Mouse (Mus musculus): Measurements from ENCODE around the gene Enc1. TPM values are rescaled to one million over a fixed set of nuclear protein-coding genes. Genes with fewer than 3 reads are reported as not detected.

Gene Enc1
- polyA plus RNA-seq, 1 experiment, result 0.01 TPM

- no peak for TF ChIP-seq TAL1 (IDR thresholded peaks at IDR 0.05; ENCODE audit: low read length)
- no peaks in the 10 kb centered on the region for H3K36me3 ChIP-seq (ENCODE audit: control insufficient read depth)
- H3K4me1 ChIP-seq (ENCODE audit: control insufficient read depth), result peaks cover 17% of the 10 kb centered on the region
- H3K4me3 ChIP-seq (replicated peaks), result peak overlapping the region; percentile 54
- no peaks in the 10 kb centered on the region for H3K9me3 ChIP-seq (ENCODE audit: control insufficient read depth, low read length)
- no peaks in the 10 kb centered on the region; the same call in 1 of the 2 replicates for H3K27me3 ChIP-seq (ENCODE audit: control insufficient read depth)
These were observed 35.7 kb upstream of the Enc1 start for GRCm38 (mm10) chr13:97205052-97205701.

- Histone ChIP-seq H3K4me3 (replicated peaks) (no peak overlapping the region), H3K4me1 (ENCODE audit: control insufficient read depth) (peaks cover 17% of the 10 kb centered on the region), H3K9me3 (ENCODE audit: control insufficient read depth, low read length) (no peaks in the 10 kb centered on the region), H3K36me3 (ENCODE audit: control insufficient read depth) (no peaks in the 10 kb centered on the region), H3K27me3 (ENCODE audit: control insufficient read depth) (no peaks in the 10 kb centered on the region; the same call in 1 of the 2 replicates)
- TF ChIP-seq TAL1 (IDR thresholded peaks at IDR 0.05; ENCODE audit: low read length) (no peak), GATA1 (IDR thresholded peaks at IDR 0.05; ENCODE audit: low read length) (no peak)
These were observed 34.9 kb upstream of the Enc1 start for GRCm38 (mm10) chr13:97206046-97206445.

- TF ChIP-seq GATA1 (IDR thresholded peaks at IDR 0.05; ENCODE audit: low read length) (no peak), TAL1 (IDR thresholded peaks at IDR 0.05; ENCODE audit: low read length) (no peak)
- no peaks in the 10 kb centered on the region for H3K36me3 ChIP-seq (ENCODE audit: control insufficient read depth)
- no peaks in the 10 kb centered on the region for H3K9me3 ChIP-seq (ENCODE audit: control insufficient read depth, low read length)
- H3K27me3 ChIP-seq (ENCODE audit: control insufficient read depth), result no peaks in the 10 kb centered on the region; the same call in 1 of the 2 replicates
- peaks cover 17% of the 10 kb centered on the region for H3K4me1 ChIP-seq (ENCODE audit: control insufficient read depth)
- H3K4me3 ChIP-seq (replicated peaks), result no peak overlapping the region
These were observed 33.3 kb upstream of the Enc1 start for GRCm38 (mm10) chr13:97207472-97208111.

DNA sequence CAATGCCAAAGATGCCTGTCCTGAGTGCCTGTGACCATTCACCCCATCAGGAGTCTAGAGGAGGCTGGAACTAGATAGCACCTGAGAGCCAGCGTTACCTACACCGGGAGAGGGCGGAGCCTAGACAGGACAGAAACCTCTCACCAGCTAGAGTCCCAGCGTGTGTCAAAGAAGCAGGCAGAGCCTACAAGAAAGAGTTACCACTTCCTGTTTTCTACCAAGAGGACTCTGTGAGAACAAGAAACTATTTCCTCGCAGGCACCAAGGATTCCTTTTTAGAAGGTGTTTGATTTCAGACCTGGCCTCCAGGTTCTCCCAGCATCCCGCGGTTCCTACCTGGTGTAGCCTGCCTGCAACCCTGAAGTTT, 32.8 kb upstream of the Enc1 start:
- H3K4me3 ChIP-seq (replicated peaks), result no peak overlapping the region
- no peaks in the 10 kb centered on the region for H3K9me3 ChIP-seq (ENCODE audit: control insufficient read depth, low read length)
- peaks cover 17% of the 10 kb centered on the region for H3K4me1 ChIP-seq (ENCODE audit: control insufficient read depth)
- TF ChIP-seq TAL1 (IDR thresholded peaks at IDR 0.05; ENCODE audit: low read length), result no peak
- TF ChIP-seq GATA1 (IDR thresholded peaks at IDR 0.05; ENCODE audit: low read length), result no peak
- H3K27me3 ChIP-seq (ENCODE audit: control insufficient read depth), result no peaks in the 10 kb centered on the region; the same call in 1 of the 2 replicates
- no peaks in the 10 kb centered on the region for H3K36me3 ChIP-seq (ENCODE audit: control insufficient read depth)

DNA sequence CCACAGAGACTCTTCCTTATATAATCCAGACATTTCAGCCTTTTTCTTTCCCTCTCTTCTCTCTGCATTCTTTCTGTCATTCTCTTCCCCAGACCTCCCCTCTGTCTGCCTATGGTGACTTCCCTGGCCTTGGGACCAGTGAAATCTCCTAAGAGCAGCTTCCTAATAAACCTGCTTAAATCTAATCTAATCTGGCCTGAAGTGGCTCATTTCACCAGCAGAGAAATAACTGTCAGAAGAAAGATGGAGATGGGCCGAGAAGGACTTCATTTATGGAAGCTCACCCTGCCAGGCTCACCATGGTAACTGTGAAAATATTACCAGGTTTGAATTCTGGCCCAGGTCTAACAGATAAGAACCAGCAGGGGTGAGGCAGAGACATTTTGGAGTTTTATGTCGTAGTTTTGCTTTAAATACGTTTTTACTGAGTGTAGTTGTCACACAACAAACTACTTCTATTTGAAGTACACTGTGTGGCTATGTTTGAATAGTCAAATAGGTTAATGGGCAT, 32.4 kb upstream of the Enc1 start:
- Histone ChIP-seq H3K4me3 (replicated peaks) (no peak overlapping the region), H3K27me3 (ENCODE audit: control insufficient read depth) (no peaks in the 10 kb centered on the region; the same call in 1 of the 2 replicates), H3K36me3 (ENCODE audit: control insufficient read depth) (no peaks in the 10 kb centered on the region), H3K4me1 (ENCODE audit: control insufficient read depth) (peaks cover 17% of the 10 kb centered on the region), H3K9me3 (ENCODE audit: control insufficient read depth, low read length) (no peaks in the 10 kb centered on the region)
- TF ChIP-seq TAL1 (IDR thresholded peaks at IDR 0.05; ENCODE audit: low read length) (no peak), GATA1 (IDR thresholded peaks at IDR 0.05; ENCODE audit: low read length) (no peak)

- Histone ChIP-seq H3K9me3 (ENCODE audit: control insufficient read depth, low read length) (no peaks in the 10 kb centered on the region), H3K36me3 (ENCODE audit: control insufficient read depth) (no peaks in the 10 kb centered on the region), H3K4me1 (ENCODE audit: control insufficient read depth) (no peaks in the 10 kb centered on the region), H3K27me3 (ENCODE audit: control insufficient read depth) (no peaks in the 10 kb centered on the region), H3K4me3 (replicated peaks) (no peak overlapping the region)
- TF ChIP-seq GATA1 (IDR thresholded peaks at IDR 0.05; ENCODE audit: low read length) (no peak), TAL1 (IDR thresholded peaks at IDR 0.05; ENCODE audit: low read length) (no peak)
These were observed 26.2 kb upstream of the Enc1 start for GRCm38 (mm10) chr13:97214583-97215268.

DNA sequence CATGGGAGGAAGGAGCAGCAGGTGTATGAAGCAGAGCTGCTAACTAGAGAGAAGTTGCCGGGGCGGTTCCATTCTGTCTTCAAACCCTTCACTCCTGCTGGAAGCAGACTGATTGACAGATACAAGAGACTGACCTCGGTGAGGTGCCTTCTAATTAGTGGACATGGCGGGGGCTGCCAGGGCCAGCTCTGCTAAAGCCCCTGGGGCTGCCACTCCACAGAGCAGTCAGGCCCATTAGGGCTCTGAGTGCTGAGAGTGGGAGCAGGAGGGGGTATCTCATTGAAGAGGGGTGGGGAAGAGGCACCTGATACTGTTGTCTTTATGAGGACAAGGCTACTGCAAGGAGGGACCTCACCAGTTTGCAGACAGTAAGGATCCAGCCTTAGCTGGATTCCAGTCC, 25.3 kb upstream of the Enc1 start:
- no peak for TF ChIP-seq GATA1 (IDR thresholded peaks at IDR 0.05; ENCODE audit: low read length)
- TF ChIP-seq TAL1 (IDR thresholded peaks at IDR 0.05; ENCODE audit: low read length), result no peak
- Histone ChIP-seq H3K9me3 (ENCODE audit: control insufficient read depth, low read length) (no peaks in the 10 kb centered on the region), H3K4me1 (ENCODE audit: control insufficient read depth) (no peaks in the 10 kb centered on the region), H3K27me3 (ENCODE audit: control insufficient read depth) (no peaks in the 10 kb centered on the region), H3K4me3 (replicated peaks) (no peak overlapping the region), H3K36me3 (ENCODE audit: control insufficient read depth) (no peaks in the 10 kb centered on the region)

- H3K9me3 ChIP-seq (ENCODE audit: control insufficient read depth, low read length), result no peaks in the 10 kb centered on the region
- no peaks in the 10 kb centered on the region for H3K27me3 ChIP-seq (ENCODE audit: control insufficient read depth)
- no peaks in the 10 kb centered on the region for H3K36me3 ChIP-seq (ENCODE audit: control insufficient read depth)
- H3K4me1 ChIP-seq (ENCODE audit: control insufficient read depth), result no peaks in the 10 kb centered on the region
- H3K4me3 ChIP-seq (replicated peaks), result no peak overlapping the region
- TF ChIP-seq GATA1 (IDR thresholded peaks at IDR 0.05; ENCODE audit: low read length) (no peak), TAL1 (IDR thresholded peaks at IDR 0.05; ENCODE audit: low read length) (no peak)
These were observed 24.7 kb upstream of the Enc1 start for GRCm38 (mm10) chr13:97216196-97216595.

DNA sequence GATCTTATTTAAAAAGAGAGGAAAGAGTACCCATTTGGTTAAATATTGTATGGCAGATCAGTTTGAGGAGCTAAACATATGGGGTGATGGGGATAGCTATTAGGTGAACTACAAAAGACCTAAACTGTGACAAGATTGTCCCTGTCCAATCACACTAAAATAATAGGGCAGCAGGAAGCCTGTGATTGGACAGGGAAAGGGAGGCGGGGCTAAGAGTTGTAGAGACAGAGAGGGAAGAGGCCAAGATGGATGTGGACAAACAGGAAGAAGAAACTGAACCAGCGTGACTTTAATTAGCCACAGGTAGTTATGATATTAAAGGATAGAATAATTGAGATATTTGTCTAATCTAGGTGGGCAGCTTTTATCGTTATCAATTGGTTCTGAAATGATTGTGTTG, 20.9 kb upstream of the Enc1 start:
- H3K36me3 ChIP-seq (ENCODE audit: control insufficient read depth), result no peaks in the 10 kb centered on the region
- TF ChIP-seq TAL1 (IDR thresholded peaks at IDR 0.05; ENCODE audit: low read length) (no peak), GATA1 (IDR thresholded peaks at IDR 0.05; ENCODE audit: low read length) (no peak)
- H3K27me3 ChIP-seq (ENCODE audit: control insufficient read depth), result no peaks in the 10 kb centered on the region; the same call in 1 of the 2 replicates

More for the DNA sequence above, 20.9 kb upstream of the Enc1 start:
- H3K4me3 ChIP-seq (replicated peaks), result no peak overlapping the region
- H3K9me3 ChIP-seq (ENCODE audit: control insufficient read depth, low read length), result no peaks in the 10 kb centered on the region
- H3K4me1 ChIP-seq (ENCODE audit: control insufficient read depth), result no peaks in the 10 kb centered on the region
